Mouse (Mus musculus) gastrocnemius, postnatal 14 days (tissue): ENCODE results near the gene Arhgap17. TPM values are rescaled to one million over a fixed set of nuclear protein-coding genes. Genes with fewer than 3 reads are reported as not detected.

ENCODE experiments used
- DNase-seq: peaks from one replicate; pipeline ENCODE4 v3.0.0; 2021; ENCODE audit warnings: mixed read lengths
- intact Hi-C: fragments of 180-260 bp; cut with DNase I; formaldehyde crosslinking; loops from one replicate; pipeline ENCODE4 v1.15.1; 2025; ENCODE audit warnings: low total_unique reads
- total RNA-seq, 2 experiments: library from RNA; stranded (reverse); gene quantifications; 2 replicates each; pipeline ENCODE4 v1.2.3; 2021

Arhgap17 gene
- total RNA-seq, 2 experiments from 2014 or later: 16.4 to 19.0 TPM

- peak; percentile 95 for DNase-seq
- intact Hi-C loops: no loop called here
These were observed 8.0 kb upstream of the Arhgap17 start for GRCm38 (mm10) chr7:123377443-123378400.

GRCm38 (mm10) chr7:123371501-123371900 lies 1.8 kb upstream of the Arhgap17 start:
- peak; percentile 7 for DNase-seq
- intact Hi-C loops: loop anchor here (5.0 kb wide), 1 partner anchor 39 kb away; no protein-coding TSS in a partner anchor

- intact Hi-C loops: loop anchor here (5.0 kb wide), 1 partner anchor 38 kb away; no protein-coding TSS in a partner anchor
These were observed 985 bp upstream of the Arhgap17 start for GRCm38 (mm10) chr7:123370700-123371099.

GRCm38 (mm10) chr7:123368778-123369746 lies 653 bp downstream of the Arhgap17 start:
- intact Hi-C loops: no loop called here
- peak; percentile 53 for DNase-seq

More at GRCm38 (mm10) chr7:123370700-123371099, 985 bp upstream of the Arhgap17 start:
- peak; percentile 4 for DNase-seq

- intact Hi-C loops: no loop called here
- no peak for DNase-seq
These were observed 1.5 kb downstream of the Arhgap17 start for GRCm38 (mm10) chr7:123368187-123368586.

GRCm38 (mm10) chr7:123367218-123368150 lies 2.2 kb downstream of the Arhgap17 start:
- intact Hi-C loops: no loop called here
- no peak for DNase-seq

- intact Hi-C loops: no loop called here
- DNase-seq: no peak
These were observed 2.9 kb downstream of the Arhgap17 start for GRCm38 (mm10) chr7:123366806-123367205.

GRCm38 (mm10) chr7:123365876-123366741 lies 3.6 kb downstream of the Arhgap17 start:
- intact Hi-C loops: no loop called here
- DNase-seq: no peak

- intact Hi-C loops: no loop called here
- no peak for DNase-seq
These were observed 5.7 kb downstream of the Arhgap17 start for GRCm38 (mm10) chr7:123363971-123364370.

GRCm38 (mm10) chr7:123362806-123363205 lies 6.9 kb downstream of the Arhgap17 start:
- no peak for DNase-seq
- intact Hi-C loops: no loop called here

GRCm38 (mm10) chr7:123361229-123361980 lies 8.3 kb downstream of the Arhgap17 start:
- intact Hi-C loops: no loop called here
- DNase-seq: no peak

GRCm38 (mm10) chr7:123360185-123360584 lies 9.5 kb downstream of the Arhgap17 start:
- intact Hi-C loops: no loop called here
- DNase-seq: no peak

- no peak for DNase-seq
- intact Hi-C loops: no loop called here
These were observed 10.6 kb downstream of the Arhgap17 start for GRCm38 (mm10) chr7:123359101-123359500.

GRCm38 (mm10) chr7:123356158-123356557 lies 13.6 kb downstream of the Arhgap17 start:
- no peak for DNase-seq
- intact Hi-C loops: no loop called here

- intact Hi-C loops: no loop called here
- no peak for DNase-seq
These were observed 14.9 kb downstream of the Arhgap17 start for GRCm38 (mm10) chr7:123354851-123355250.

- intact Hi-C loops: no loop called here
- no peak for DNase-seq
These were observed 15.3 kb downstream of the Arhgap17 start for GRCm38 (mm10) chr7:123354392-123354791.

- DNase-seq: no peak
- intact Hi-C loops: no loop called here
These were observed 15.8 kb downstream of the Arhgap17 start for GRCm38 (mm10) chr7:123353879-123354278.
